Mouse (Mus musculus) cerebellum, adult 8-10 months (tissue): ENCODE measurements around the gene Catsperz.
A peak's percentile ranks its signal among the peaks of the same experiment; 100 is the strongest.

ENCODE experiments used
- DNase-seq: peaks from one replicate; pipeline ENCODE4 v3.0.0; 2022

Catsperz gene

GRCm38 (mm10) chr19:6925307-6925573, at the start of gene Catsperz:
Catsperz (minus strand) TSS chr19:6925380.
- DNase-seq: no peak

- DNase-seq: peak; percentile 52
Measured at GRCm38 (mm10) chr19:6974211-6975205, 49.3 kb upstream of the Catsperz start, which contains the start of gene Ppp1r14b. Ppp1r14b (plus strand) TSS chr19:6974968.

GRCm38 (mm10) chr19:6973581-6974190, 48.5 kb upstream of the Catsperz start:
- no peak for DNase-seq

- no peak for DNase-seq
Measured at GRCm38 (mm10) chr19:6972247-6972917, 47.2 kb upstream of the Catsperz start.

GRCm38 (mm10) chr19:6971644-6972043, 46.5 kb upstream of the Catsperz start:
- DNase-seq: no peak

- no peak for DNase-seq
Measured at GRCm38 (mm10) chr19:6970460-6971085, 45.4 kb upstream of the Catsperz start.

- no peak for DNase-seq
Measured at GRCm38 (mm10) chr19:6969665-6970381, 44.6 kb upstream of the Catsperz start.

- no peak for DNase-seq
Measured at GRCm38 (mm10) chr19:6969291-6969664, 44.1 kb upstream of the Catsperz start.

- no peak for DNase-seq
Measured at GRCm38 (mm10) chr19:6968491-6969271, 43.5 kb upstream of the Catsperz start.

- no peak for DNase-seq
Measured at GRCm38 (mm10) chr19:6956461-6956860, 31.3 kb upstream of the Catsperz start.

- no peak for DNase-seq
Measured at GRCm38 (mm10) chr19:6955424-6955823, 30.2 kb upstream of the Catsperz start.

GRCm38 (mm10) chr19:6954046-6954445, 28.9 kb upstream of the Catsperz start:
- DNase-seq: no peak

GRCm38 (mm10) chr19:6952712-6953037, 27.5 kb upstream of the Catsperz start:
- no peak for DNase-seq

GRCm38 (mm10) chr19:6951994-6952711, 27.0 kb upstream of the Catsperz start:
- DNase-seq: peak; percentile 78

GRCm38 (mm10) chr19:6951381-6951968, 26.3 kb upstream of the Catsperz start:
- peak; percentile 88 for DNase-seq

- peak; percentile 62 for DNase-seq
Measured at GRCm38 (mm10) chr19:6950613-6951153, 25.5 kb upstream of the Catsperz start.

- no peak for DNase-seq
Measured at GRCm38 (mm10) chr19:6949951-6950350, 24.8 kb upstream of the Catsperz start.

- DNase-seq: no peak
Measured at GRCm38 (mm10) chr19:6949532-6949931, 24.4 kb upstream of the Catsperz start.

- DNase-seq: peak; percentile 66
Measured at GRCm38 (mm10) chr19:6948186-6948585, 23.0 kb upstream of the Catsperz start.

GRCm38 (mm10) chr19:6947742-6948141, 22.6 kb upstream of the Catsperz start:
- DNase-seq: no peak
